Mouse (Mus musculus): Measurements from ENCODE around the gene Evc. TPM values are rescaled to one million over a fixed set of nuclear protein-coding genes. Genes with fewer than 3 reads are reported as not detected.

Evc gene
- polyA plus RNA-seq, 1 experiment from 2014 or later = 16.3 TPM

DNA sequence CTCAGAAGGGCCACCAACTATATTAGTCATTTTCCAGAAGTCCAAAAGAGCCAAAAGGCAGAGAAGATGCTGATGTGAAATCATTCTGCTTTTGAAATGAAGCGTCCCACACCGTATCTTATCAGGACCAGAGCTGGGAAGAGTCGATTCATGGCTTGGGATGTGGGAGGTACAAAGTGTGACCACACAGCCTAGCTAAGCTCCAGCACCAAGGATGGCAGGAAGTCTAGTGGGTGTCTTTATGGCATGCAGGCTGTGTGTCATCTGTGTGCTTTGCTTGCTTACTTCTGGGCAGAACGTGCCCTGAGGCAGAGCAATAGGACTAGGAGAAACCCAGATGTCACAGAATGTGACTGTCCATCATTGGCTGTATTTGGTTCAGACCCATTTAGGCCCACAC is 15.9 kb downstream of the Evc start:
- H3K27ac ChIP-seq (ENCODE audit: low read length) = no peak overlapping the region
- no peak for ATAC-seq (ENCODE audit: low read depth)
- H3K9ac ChIP-seq (ENCODE audit: low read length) = no peak overlapping the region
- H3K36me3 ChIP-seq (ENCODE audit: control insufficient read depth, insufficient read depth, low read length) = peaks cover 11% of the 10 kb centered on the region; the same call in 1 of the 2 replicates
- H3K9me3 ChIP-seq (ENCODE audit: control insufficient read depth, low read length) = no peaks in the 10 kb centered on the region
- 86% methylated on average over 4 of the region's 4 CpGs for WGBS
- no peaks in the 10 kb centered on the region for H3K4me1 ChIP-seq (replicated peaks; ENCODE audit: control insufficient read depth, insufficient read depth, low read length)
- H3K4me3 ChIP-seq (ENCODE audit: low read length) = no peak overlapping the region
- H3K27me3 ChIP-seq (ENCODE audit: control insufficient read depth, insufficient read depth, low read depth, low read length) = no peaks in the 10 kb centered on the region
- H3K4me2 ChIP-seq (ENCODE audit: low read depth, low read length) = no peak overlapping the region

DNA sequence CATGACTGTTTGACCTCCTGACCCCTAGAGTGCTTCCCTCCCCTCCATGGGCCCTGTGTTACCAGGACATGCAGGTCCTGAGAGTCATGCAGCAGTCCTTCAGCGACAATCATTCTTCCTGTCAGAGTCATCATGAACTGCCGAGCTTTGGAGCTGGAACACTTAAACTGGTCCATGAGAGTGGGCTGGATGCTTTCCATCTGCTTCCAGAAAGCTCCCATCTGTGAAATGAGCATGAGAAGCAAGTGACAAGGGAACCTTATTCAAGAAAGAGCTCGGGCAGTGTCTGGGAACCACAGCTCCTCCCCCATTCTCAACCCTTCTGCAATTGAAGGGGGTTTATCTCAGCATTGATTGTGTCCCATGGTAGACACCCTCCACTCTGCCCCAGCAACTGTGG is 16.5 kb downstream of the Evc start:
- no peak overlapping the region for H3K4me2 ChIP-seq (ENCODE audit: low read depth, low read length)
- no peak overlapping the region for H3K27ac ChIP-seq (ENCODE audit: low read length)
- 50% methylated on average over 3 of the region's 3 CpGs for WGBS
- no peak for ATAC-seq (ENCODE audit: low read depth)
- no peak overlapping the region for H3K9ac ChIP-seq (ENCODE audit: low read length)
- peaks cover 8% of the 10 kb centered on the region; the same call in 1 of the 2 replicates for H3K36me3 ChIP-seq (ENCODE audit: control insufficient read depth, insufficient read depth, low read length)
- no peak overlapping the region for H3K4me3 ChIP-seq (ENCODE audit: low read length)
- no peaks in the 10 kb centered on the region for H3K9me3 ChIP-seq (ENCODE audit: control insufficient read depth, low read length)
- H3K27me3 ChIP-seq (ENCODE audit: control insufficient read depth, insufficient read depth, low read depth, low read length) = no peaks in the 10 kb centered on the region
- H3K4me1 ChIP-seq (replicated peaks; ENCODE audit: control insufficient read depth, insufficient read depth, low read length) = no peaks in the 10 kb centered on the region

DNA sequence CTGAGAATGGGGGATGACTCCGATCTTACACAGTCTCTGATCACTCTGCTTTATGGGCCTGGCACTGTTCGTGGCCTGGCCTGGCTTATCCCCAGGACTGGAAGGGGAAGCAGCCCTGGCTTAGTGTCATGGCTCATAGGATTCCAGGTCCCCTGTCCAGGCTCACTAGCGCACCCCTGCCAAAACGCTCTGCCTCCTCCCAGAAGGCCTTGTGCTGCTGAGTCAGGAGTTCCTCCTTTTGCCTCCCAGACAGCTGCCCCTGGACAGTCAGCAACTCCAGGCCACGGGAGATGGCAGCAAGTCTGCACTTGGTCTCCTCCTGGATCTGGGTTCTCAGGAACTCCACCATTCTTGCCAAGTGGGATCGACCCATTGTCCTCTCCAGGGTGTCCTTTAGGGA is 18.0 kb downstream of the Evc start:
- Histone ChIP-seq H3K27me3 (ENCODE audit: control insufficient read depth, insufficient read depth, low read depth, low read length) (no peaks in the 10 kb centered on the region), H3K36me3 (ENCODE audit: control insufficient read depth, insufficient read depth, low read length) (peaks cover 7% of the 10 kb centered on the region; the same call in 1 of the 2 replicates), H3K4me2 (ENCODE audit: low read depth, low read length) (no peak overlapping the region), H3K27ac (ENCODE audit: low read length) (no peak overlapping the region), H3K4me3 (ENCODE audit: low read length) (no peak overlapping the region), H3K9ac (ENCODE audit: low read length) (no peak overlapping the region), H3K4me1 (replicated peaks; ENCODE audit: control insufficient read depth, insufficient read depth, low read length) (no peaks in the 10 kb centered on the region), H3K9me3 (ENCODE audit: control insufficient read depth, low read length) (no peaks in the 10 kb centered on the region)
- 87% methylated on average over 6 of the region's 6 CpGs for WGBS
- ATAC-seq (ENCODE audit: low read depth) = no peak

DNA sequence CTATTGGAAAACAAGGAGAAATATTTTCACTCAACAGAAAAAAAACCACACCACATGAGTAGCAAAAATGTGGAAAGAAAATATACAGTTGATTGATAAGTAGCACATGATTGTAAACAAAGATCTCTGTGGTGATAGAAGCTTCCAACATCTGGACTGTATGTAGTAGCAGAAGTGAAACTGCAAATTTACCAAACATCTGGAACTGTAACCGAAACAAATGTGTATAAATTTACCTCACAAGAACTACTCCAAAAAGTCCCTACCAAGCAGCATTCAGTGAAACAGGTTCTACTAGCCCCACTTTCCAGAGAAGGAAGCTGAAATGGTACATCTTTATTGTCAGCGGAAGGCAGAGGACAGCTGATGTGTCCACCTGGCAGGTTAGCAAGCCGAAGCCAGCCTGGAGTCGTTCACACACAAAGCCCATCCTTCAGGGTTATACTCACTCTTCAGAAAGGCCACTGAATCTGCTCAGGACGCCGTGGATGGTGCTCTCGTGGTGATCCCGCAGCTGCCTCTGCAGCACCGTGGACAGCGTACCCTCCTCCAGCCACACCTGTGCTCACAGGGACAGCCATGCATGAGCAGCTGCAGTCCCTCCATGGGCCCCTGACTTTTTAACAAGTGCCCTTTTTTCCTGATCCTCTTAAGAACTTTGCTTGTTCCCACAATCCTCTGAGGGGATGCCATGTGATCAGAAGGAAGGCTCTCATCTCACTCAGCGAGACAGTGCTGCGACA is 23.5 kb downstream of the Evc start:
- ATAC-seq (ENCODE audit: low read depth) = no peak
- Histone ChIP-seq H3K4me1 (replicated peaks; ENCODE audit: control insufficient read depth, insufficient read depth, low read length) (no peaks in the 10 kb centered on the region), H3K4me3 (ENCODE audit: low read length) (no peak overlapping the region), H3K9ac (ENCODE audit: low read length) (no peak overlapping the region), H3K27me3 (ENCODE audit: control insufficient read depth, insufficient read depth, low read depth, low read length) (no peaks in the 10 kb centered on the region), H3K27ac (ENCODE audit: low read length) (no peak overlapping the region), H3K9me3 (ENCODE audit: control insufficient read depth, low read length) (no peaks in the 10 kb centered on the region), H3K36me3 (ENCODE audit: control insufficient read depth, insufficient read depth, low read length) (peaks cover 5% of the 10 kb centered on the region; the same call in 1 of the 2 replicates), H3K4me2 (ENCODE audit: low read depth, low read length) (no peak overlapping the region)
- 75% methylated on average over 12 of the region's 12 CpGs for WGBS

DNA sequence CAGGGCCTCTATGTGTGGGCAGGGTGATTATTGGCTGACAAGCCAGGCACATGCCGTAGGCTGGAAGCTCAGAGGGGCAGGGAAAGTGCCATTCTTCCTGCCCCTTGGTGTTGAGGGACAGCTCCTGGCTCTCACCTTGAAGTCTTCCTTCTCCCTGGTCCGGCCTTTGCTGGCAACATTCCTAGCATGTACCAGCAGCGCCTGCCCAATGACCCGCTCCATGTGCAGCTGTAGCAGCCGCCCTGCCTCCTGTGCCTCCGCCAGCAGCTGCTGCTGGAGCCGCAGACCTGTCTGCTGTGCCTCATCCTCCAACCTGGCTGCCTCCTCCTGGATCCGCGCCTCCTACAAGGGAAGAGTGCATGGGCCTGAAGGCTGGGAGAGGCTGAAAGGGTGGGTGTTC is 26.7 kb downstream of the Evc start:
- H3K4me3 ChIP-seq (ENCODE audit: low read length) = no peak overlapping the region
- no peak overlapping the region for H3K4me2 ChIP-seq (ENCODE audit: low read depth, low read length)
- no peak overlapping the region for H3K9ac ChIP-seq (ENCODE audit: low read length)
- H3K27me3 ChIP-seq (ENCODE audit: control insufficient read depth, insufficient read depth, low read depth, low read length) = no peaks in the 10 kb centered on the region
- no peaks in the 10 kb centered on the region for H3K9me3 ChIP-seq (ENCODE audit: control insufficient read depth, low read length)
- no peaks in the 10 kb centered on the region for H3K36me3 ChIP-seq (ENCODE audit: control insufficient read depth, insufficient read depth, low read length)
- ATAC-seq (ENCODE audit: low read depth) = no peak
- H3K4me1 ChIP-seq (replicated peaks; ENCODE audit: control insufficient read depth, insufficient read depth, low read length) = no peaks in the 10 kb centered on the region
- 87% methylated on average over 9 of the region's 9 CpGs for WGBS
- no peak overlapping the region for H3K27ac ChIP-seq (ENCODE audit: low read length)

DNA sequence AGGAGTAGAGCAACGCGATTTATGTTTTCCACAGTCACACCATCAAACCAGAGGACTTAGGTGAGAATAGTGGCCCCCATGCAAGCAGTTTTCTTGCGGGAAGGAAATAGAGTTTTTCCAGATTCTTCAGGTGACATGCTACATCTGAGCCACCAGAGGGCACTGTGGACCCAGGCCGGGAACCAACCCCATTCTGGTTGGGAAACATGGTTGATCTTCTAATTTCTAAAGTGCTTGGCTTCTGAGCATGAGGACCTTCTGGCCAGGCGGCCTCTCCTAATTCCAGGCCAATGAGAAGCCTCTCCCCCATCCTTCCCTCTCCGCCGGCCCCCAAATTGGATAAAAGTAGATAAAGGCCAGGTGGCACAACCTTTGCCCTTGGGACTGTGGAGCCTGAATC is 38.3 kb downstream of the Evc start:
- WGBS = 26% methylated on average over 7 of the region's 7 CpGs
- no peak overlapping the region for H3K27ac ChIP-seq (ENCODE audit: low read length)
- H3K36me3 ChIP-seq (ENCODE audit: control insufficient read depth, insufficient read depth, low read length) = no peaks in the 10 kb centered on the region
- H3K4me3 ChIP-seq (ENCODE audit: low read length) = no peak overlapping the region
- no peak overlapping the region for H3K4me2 ChIP-seq (ENCODE audit: low read depth, low read length)
- no peak for ATAC-seq (ENCODE audit: low read depth)
- no peaks in the 10 kb centered on the region for H3K9me3 ChIP-seq (ENCODE audit: control insufficient read depth, low read length)
- H3K27me3 ChIP-seq (ENCODE audit: control insufficient read depth, insufficient read depth, low read depth, low read length) = no peaks in the 10 kb centered on the region
- H3K4me1 ChIP-seq (replicated peaks; ENCODE audit: control insufficient read depth, insufficient read depth, low read length) = no peaks in the 10 kb centered on the region
- no peak overlapping the region for H3K9ac ChIP-seq (ENCODE audit: low read length)

DNA sequence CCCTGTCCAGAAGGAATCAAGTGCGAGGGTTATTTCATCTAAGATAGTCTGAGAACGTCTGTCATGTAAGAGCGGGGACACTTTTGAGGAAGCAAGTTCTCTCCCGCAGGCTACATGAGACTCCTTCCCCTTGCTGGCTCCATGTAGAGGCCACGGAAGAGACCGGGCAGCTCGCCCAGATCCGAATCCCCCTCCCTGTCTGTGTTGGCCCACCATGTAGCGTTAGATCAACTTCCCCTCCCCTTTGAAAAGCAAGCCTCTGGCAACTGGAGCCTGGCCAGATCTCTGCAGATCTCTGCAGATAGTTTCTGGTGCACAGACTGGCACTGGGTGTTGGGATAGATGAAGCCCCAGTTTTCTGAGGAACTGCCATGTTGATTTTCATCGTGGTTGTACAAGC is 40.0 kb downstream of the Evc start:
- H3K27ac ChIP-seq (ENCODE audit: low read length) = no peak overlapping the region
- no peaks in the 10 kb centered on the region for H3K27me3 ChIP-seq (ENCODE audit: control insufficient read depth, insufficient read depth, low read depth, low read length)
- no peak overlapping the region for H3K4me2 ChIP-seq (ENCODE audit: low read depth, low read length)
- H3K4me3 ChIP-seq (ENCODE audit: low read length) = no peak overlapping the region
- WGBS = 51% methylated on average over 10 of the region's 10 CpGs
- H3K9ac ChIP-seq (ENCODE audit: low read length) = no peak overlapping the region
- H3K9me3 ChIP-seq (ENCODE audit: control insufficient read depth, low read length) = no peaks in the 10 kb centered on the region
- no peaks in the 10 kb centered on the region for H3K4me1 ChIP-seq (replicated peaks; ENCODE audit: control insufficient read depth, insufficient read depth, low read length)
- no peaks in the 10 kb centered on the region for H3K36me3 ChIP-seq (ENCODE audit: control insufficient read depth, insufficient read depth, low read length)
- 0 out of 2 replicates have a peak, but pooled peaks have one; percentile 28 for ATAC-seq (ENCODE audit: low read depth)

DNA sequence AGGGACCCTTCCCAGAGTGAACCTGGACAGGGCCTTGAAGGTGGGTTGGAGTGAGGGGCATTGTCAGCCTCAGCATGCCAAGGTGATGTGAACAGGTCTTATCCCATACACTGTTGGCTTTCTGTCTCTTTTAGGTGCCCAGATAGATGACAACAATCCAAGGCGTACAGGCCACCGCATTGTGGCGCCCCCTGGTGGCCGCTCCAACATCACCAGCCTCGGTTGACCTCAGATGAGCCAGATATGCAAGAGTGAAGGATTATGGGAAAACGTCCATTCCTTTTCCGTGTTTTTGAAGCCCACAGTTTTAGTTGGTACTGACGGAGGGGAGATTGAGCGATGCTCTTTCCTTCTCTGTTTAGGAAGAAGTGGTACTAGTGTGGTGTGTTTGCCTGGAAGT is 45.7 kb downstream of the Evc start:
- WGBS = 57% methylated on average over 9 of the region's 9 CpGs
- no peak overlapping the region for H3K4me3 ChIP-seq (ENCODE audit: low read length)
- H3K9ac ChIP-seq (ENCODE audit: low read length) = no peak overlapping the region

DNA sequence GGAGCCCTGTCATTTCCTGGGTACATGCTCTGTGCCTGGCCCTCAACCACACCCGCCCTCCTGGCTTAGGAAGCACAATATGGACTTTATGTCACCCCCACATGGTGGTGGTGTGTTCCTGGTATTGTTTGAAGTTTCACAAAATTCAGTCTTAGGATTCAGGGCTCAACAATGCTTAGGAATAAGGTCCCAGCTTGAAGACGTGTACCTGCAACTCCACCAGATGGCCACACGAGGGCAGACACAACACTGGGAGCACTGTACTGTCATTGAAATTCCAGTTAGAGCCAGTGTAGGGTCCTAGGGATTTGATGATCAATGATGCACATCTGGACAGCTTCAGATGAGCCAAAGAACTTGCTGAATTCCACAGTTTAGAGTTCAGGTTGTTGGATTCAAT is 47.5 kb downstream of the Evc start:
- 15% methylated on average over 3 of the region's 3 CpGs for WGBS
- no peaks in the 10 kb centered on the region for H3K4me1 ChIP-seq (replicated peaks; ENCODE audit: control insufficient read depth, insufficient read depth, low read length)
- no peak overlapping the region for H3K4me3 ChIP-seq (ENCODE audit: low read length)
- H3K9ac ChIP-seq (ENCODE audit: low read length) = no peak overlapping the region
- H3K27ac ChIP-seq (ENCODE audit: low read length) = no peak overlapping the region
- no peak for ATAC-seq (ENCODE audit: low read depth)
- no peaks in the 10 kb centered on the region for H3K27me3 ChIP-seq (ENCODE audit: control insufficient read depth, insufficient read depth, low read depth, low read length)
- no peaks in the 10 kb centered on the region for H3K9me3 ChIP-seq (ENCODE audit: control insufficient read depth, low read length)
- no peak overlapping the region for H3K4me2 ChIP-seq (ENCODE audit: low read depth, low read length)
- H3K36me3 ChIP-seq (ENCODE audit: control insufficient read depth, insufficient read depth, low read length) = no peaks in the 10 kb centered on the region

More for the DNA sequence above, 45.7 kb downstream of the Evc start:
- H3K4me1 ChIP-seq (replicated peaks; ENCODE audit: control insufficient read depth, insufficient read depth, low read length) = no peaks in the 10 kb centered on the region
- H3K4me2 ChIP-seq (ENCODE audit: low read depth, low read length) = no peak overlapping the region
- no peaks in the 10 kb centered on the region for H3K9me3 ChIP-seq (ENCODE audit: control insufficient read depth, low read length)
- H3K27ac ChIP-seq (ENCODE audit: low read length) = no peak overlapping the region
- ATAC-seq (ENCODE audit: low read depth) = no peak
- no peaks in the 10 kb centered on the region for H3K36me3 ChIP-seq (ENCODE audit: control insufficient read depth, insufficient read depth, low read length)
- no peaks in the 10 kb centered on the region for H3K27me3 ChIP-seq (ENCODE audit: control insufficient read depth, insufficient read depth, low read depth, low read length)

Data from lung, embryonic 16.5 days (tissue).